Mouse (Mus musculus) neural tube, embryonic 10.5 days (tissue): ENCODE data around the gene Pard3.

ENCODE experiments used
- DNase-seq: peaks from one replicate; pipeline ENCODE4 v3.0.0-alpha.2; 2017; ENCODE audit warnings: low spot score; ENCODE audit errors: extremely low spot score

Pard3 gene

DNA sequence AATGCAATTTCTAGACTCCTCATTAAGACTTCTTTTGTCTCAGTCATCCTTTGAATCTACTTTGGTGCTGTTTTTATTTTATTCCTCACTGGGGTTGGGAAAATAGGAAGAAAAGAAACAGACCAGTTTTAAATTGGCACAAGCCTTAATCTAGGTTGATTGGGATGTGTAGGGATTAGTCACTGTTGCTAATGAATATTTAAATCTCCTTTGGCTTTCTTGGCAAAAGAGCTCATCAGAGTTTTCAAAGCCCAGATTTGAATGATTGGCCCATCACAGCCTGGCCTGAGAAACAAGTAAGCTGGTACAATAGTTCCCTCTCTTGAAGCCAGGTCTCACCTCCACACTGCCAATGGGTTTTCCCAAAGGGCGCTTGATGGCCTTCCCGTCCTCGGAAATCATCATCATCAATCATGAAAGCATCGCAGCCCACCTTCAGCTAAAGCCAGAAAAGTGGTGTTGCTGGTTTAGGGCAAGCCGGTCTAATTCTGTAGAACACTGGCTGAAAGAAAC is 527.0 kb downstream of the Pard3 start:
- DNase-seq = no peak

DNA sequence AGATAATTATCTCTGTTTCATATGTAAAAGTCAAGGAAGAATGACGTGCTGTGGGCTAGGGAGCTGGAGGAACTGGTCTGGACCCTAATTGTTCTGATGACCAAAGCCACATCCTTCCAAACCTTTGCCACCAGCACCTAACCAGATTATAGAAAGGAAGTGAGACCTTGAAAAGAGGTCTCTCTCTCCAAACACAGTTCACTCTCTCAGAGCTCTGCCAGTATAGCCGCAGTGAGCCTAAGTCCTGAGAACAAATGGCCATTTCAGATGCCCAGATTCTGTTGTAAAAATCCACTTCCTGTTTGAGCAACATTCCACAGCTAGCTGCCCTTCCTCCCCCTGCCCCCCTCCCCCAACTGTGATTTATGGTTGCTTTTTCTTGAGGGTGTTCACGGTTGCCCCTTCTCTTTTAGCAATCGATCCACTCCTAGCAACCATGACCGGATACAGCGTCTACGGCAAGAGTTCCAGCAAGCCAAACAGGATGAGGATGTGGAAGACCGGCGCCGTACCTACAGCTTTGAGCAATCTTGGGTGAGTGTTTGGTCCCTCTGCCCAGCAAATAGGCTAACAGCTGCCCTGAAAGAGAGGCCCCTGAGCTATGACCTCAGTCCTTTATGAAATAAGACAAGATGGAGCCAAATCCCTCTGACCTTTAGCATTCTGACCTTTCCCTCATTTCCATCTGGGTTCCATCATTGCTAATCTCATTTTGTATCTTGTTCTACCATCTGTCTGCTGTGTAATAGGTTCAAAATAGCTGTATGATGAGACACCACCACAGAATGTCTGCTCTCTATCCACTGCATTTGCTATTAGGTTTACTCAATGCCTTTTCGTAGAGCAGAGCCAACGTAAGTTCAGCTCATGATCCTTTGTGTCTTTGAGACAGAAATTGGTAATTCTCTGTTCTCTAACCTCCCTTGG is 529.2 kb downstream of the Pard3 start:
- DNase-seq = peak; percentile 45

DNA sequence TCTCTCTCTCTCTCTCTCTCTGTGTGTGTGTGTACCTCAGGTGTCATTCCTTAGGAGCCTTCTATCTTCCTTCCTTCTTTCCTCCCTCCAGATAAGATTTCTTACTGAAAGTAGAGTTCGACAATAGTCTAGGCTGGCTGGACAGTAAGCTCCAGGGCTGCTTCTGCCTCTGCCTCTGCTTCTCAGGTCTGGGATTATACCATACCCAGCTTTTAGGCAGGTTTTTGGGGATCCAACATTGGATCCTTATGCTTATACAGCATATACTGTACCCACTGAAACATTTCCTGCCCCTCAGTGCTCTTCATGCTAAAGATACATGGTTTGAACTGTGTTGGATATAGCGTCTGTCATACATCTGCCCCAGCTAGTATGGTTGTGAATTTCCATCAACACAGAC is 536.9 kb downstream of the Pard3 start:
- no peak for DNase-seq

DNA sequence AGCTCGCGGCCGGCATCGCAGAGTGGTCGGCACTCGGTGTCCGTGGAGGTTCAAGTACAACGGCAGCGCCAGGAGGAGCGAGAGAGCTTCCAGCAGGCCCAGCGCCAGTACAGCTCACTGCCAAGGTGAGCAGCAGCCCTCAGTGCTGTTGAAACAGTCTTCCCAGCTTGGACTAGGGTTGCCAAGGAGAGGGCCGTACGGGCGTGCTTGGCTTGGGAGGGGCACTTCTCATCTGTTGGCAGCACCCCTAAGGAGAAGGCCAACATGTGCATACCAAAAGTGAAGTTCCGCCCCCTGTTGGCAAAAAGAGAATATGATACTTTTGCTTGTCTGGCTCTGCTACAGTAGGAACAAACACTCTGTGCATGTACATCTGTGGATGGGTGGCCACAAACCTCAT is 539.4 kb downstream of the Pard3 start:
- DNase-seq = no peak

DNA sequence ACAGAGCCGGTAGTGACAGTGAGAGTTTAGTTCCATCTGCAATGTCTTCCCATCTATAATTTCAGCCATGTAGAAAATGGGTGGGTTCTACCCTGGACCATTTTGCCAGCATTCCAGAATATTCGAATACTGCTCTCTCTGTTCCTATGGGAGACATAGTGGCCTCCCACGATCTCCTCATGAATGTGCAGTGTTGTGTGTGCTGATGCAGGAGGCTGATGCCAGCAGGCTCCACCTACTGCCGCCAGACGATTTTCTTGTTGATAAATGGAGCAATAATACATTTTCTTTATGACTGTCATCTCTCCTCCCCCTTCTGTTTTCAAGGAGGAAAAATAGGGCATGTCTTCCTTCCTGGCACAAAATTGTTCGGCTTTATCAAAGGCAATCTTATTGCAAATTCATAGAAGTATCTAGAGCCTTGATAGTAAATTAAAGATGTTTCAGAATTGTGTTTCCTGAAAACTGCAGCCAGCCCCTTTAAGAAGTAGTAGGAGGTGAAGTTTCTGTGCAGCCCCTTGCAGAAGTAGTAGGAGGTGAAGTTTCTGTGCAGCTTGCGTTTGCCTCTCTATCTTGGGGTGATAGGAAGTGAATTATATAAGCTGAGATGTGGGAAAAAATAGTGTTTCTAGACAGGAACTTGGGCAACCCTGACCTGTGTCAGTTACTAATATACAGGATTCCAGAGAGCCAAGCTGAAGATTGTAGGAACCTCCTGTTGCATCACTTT is 545.0 kb downstream of the Pard3 start:
- no peak for DNase-seq

DNA sequence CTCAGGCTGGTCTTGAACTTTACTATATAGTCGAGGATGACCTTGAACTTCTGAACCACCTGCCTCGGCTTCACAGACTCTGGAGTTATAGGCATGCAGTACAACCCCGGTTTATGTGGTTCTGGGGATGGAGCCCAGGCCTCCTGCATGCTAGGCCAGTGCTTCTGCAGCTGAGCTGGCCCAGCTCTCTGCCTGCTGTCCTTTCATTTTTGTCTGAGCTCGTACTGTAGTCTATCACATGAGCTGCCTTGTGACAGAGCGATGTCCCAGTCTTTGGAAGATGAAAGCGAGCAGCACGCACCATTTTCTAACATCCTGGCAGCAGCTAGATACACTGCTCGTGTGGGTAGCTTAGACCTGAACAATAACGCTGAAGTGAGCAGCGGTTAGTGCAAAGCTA is 545.6 kb downstream of the Pard3 start:
- DNase-seq = no peak

DNA sequence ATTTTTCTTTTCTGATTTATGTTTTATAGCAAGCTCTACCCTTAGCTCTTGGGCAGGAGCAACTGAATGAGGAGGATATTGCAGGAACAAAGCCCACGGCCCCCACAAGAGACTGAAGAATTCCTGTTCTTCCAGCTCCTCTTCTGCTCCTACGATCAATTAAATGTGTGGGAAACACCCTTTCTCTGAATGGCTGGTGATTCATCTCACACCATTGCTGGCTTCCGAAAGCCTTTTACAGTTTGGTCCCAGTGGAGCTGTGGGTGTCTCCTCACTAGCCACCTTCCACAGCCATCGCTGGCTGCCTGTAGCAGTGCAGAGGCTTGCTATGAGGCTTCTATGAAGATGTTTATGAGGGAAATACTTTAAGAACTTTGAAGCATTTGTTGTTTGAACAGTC is 550.5 kb downstream of the Pard3 start:
- no peak for DNase-seq

DNA sequence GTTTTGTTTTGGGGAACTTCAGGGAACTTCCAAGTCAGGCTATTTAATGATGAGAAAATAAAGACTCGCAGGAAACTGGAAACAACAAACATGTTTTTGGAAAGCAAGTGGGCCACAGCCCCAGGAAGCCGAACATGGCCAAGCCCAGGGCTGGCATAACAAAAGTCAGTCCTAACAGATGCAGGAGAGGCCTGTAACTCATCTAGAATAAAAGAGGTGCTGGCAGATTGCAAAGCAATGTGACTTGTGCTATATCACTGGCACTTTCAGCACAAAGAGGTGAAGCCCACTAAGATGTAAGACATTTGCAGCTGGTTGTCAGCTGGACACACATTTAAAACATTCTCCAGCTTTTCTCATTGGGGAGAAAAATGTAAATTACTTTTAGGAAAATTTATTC is 553.0 kb downstream of the Pard3 start:
- no peak for DNase-seq

DNA sequence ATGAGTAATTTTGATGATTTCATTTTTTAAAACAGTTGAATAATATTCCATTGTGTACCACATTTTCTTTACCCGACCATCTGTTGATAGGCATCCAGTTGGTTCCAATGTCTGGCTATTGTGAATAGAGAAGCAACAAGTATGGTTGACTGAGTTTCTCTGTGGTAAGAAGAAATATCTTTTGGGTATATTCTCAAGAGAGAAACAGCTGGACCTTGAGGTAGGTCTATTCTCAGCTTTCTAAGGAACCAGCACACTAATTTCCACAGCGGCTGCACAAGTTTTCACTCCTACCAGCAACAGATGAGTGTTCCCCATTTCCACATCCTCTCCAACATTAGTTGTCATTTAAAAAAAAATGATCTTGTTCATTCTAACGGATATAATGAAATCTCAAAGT is 558.4 kb downstream of the Pard3 start:
- DNase-seq = no peak

DNA sequence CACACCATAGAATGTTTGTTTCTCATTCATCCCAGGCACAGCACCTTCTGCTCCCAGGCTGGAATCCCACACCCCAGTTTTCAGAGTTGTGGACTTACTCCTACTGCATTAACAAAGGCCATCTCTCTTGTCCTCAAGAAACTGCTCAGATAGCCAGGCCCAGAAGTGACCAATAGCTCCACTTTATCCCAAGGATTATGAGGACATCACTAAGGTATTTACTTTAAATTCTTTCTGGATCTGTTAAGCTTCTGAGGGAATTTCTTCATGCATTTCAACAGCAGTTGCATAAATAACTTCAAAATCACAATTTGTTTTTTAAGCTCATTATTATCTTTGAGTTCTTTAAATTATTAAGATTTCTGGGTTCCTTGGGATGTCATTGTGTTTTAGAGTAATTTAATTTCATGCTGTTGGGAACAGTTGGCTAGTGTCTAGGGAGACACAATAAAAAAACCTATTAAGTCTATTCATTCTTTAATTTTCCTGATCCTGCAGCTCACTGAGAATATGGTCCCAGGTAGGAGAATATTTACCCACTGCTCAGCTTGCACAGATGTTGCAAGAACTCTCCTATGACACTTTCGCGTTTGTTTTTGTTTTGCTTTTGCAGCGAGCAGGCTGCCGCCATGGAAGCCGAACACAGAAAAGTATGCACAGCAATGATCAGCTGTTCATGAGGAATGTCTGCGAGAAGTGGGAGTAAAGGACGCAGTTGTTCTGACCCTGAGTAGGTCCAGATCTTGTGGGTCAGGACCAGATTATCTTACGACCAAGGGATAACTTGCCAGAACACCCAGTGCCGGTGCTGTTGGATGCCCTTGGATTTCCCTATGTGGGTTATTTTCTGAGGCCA is 574.8 kb downstream of the Pard3 start:
- no peak for DNase-seq

DNA sequence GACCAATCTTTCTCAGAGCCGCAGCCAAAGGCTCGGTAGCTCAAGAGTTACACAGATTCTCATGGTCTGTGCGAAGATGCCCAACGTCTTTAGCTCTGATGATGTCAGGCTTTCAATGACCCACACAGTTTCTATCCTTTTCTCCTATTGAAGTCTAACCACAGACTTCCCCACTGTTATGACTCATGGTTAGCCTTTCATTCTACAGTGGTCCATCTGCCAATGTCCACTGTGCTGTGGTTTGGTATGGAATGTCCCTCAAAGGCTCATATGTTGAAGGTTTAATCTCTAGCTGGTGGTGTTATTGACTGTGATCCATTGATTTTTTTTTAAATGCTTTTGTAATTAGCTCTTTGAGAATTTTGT is 575.4 kb downstream of the Pard3 start:
- no peak for DNase-seq

DNA sequence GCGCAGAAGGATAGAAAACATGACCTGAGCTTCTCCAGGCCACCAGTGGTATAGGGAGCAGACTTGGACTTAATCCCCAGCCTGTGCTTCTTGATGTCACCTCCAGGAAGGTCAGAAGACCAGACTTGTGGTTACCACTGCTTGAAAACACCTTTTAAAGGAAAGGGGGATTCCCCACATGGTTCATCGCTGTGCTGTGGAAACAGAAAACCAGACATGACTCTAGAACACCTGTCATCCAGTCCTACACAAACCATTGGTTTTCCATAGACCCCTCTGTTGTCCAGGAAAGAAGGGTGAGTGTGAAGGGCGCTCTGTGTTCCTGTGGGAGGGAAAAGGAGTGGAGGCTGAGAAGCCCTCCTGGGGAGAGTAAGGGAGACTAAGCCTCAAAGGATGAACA is 591.9 kb downstream of the Pard3 start:
- no peak for DNase-seq
